Mouse (Mus musculus) thymus, adult 2 months (tissue): Measurements from ENCODE around the gene Rprd1b.

Experiments used
- CTCF ChIP-seq: fragments of 200-500 bp; IDR thresholded peaks from 2 replicates; pipeline ENCODE4 v1.5.1; 2012; ENCODE audit warnings: mild to moderate bottlenecking, control low read depth, low read length, moderate library complexity, borderline replicate concordance; ENCODE audit not compliant: control insufficient read depth, poor library complexity, insufficient read depth; ENCODE audit errors: extremely low read depth
- POLR2A ChIP-seq: fragments of 200-500 bp; IDR thresholded peaks from 2 replicates; pipeline ENCODE4 v1.6.1; 2012; ENCODE audit warnings: mild to moderate bottlenecking, low read length, control low read depth, moderate library complexity; ENCODE audit not compliant: control insufficient read depth, poor library complexity, insufficient read depth; ENCODE audit errors: extremely low read depth

DNA sequence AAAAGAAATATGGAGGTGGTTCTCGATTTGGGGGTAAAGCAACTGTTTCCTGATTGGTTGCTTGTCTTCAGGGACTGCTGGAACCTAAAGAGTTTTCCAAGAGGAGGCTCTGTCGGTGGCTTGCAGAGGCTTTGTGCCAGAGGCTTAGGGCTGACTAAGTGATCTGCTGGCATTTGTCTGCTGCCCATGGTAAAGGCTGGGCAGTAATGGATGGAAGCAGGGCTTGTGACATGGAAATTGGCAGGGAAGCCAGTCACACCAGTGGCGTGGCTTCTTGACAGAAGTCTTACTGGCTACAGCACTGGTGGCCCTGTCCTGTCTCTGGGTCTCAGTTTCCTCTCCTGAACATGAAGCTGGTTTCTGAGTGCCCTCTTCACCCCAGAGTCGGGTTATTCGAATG is 68.8 kb downstream of the Rprd1b start:
- TF ChIP-seq CTCF (no peak), POLR2A (no peak)
